Mouse (Mus musculus) effector memory CD4-positive, alpha-beta T cell, adult 7 months (primary cell): Measurements from ENCODE around the gene Foxs1. TPM values are rescaled to one million over a fixed set of nuclear protein-coding genes. Genes with fewer than 3 reads are reported as not detected.

Source experiments
- polyA plus RNA-seq: library from polyadenylated mRNA; unstranded; fragments of 100-300 nt; shearing (Covaris generic); gene quantifications from one replicate; pipeline ENCODE4 v1.2.1, GENCODE M21; 2017

The Foxs1 gene
- not detected for polyA plus RNA-seq

GRCm38 (mm10) chr2:152933048-152933447 is at the start of gene Foxs1:
Gene Foxs1, minus strand, starts transcription at chr2:152933208.

GRCm38 (mm10) chr2:152962091-152962793 is 29.2 kb upstream of the Foxs1 start, which contains the start of gene Ttll9:
Gene Ttll9, plus strand, starts transcription at chr2:152962485.

GRCm38 (mm10) chr2:152951065-152951849 is 18.2 kb upstream of the Foxs1 start, which contains the start of gene Dusp15:
Gene Dusp15, minus strand, starts transcription at chr2:152951698.

GRCm38 (mm10) chr2:152911031-152911430 is 22.0 kb downstream of the Foxs1 start, which contains the start of gene Mylk2:
Gene Mylk2, plus strand, starts transcription at chr2:152911352.

Other genes starting within 250 kb of the Foxs1 start
- 4.7 TPM for gene Mcts2, start 246.2 kb downstream of the Foxs1 start, polyA plus RNA-seq
- gene Id1, start 197.0 kb downstream of the Foxs1 start, polyA plus RNA-seq, result 1.9 TPM
- gene Cox4i2, start 179.0 kb downstream of the Foxs1 start, polyA plus RNA-seq, result 0.54 TPM
- 101 TPM for gene Bcl2l1, start 101.5 kb downstream of the Foxs1 start, polyA plus RNA-seq
- 1.5 TPM for gene Tpx2, start 85.2 kb downstream of the Foxs1 start, polyA plus RNA-seq
- gene Mylk2, start 21.9 kb downstream of the Foxs1 start, polyA plus RNA-seq, result 0.21 TPM
- not detected for gene Dusp15, start 18.5 kb upstream of the Foxs1 start, polyA plus RNA-seq
- gene Ttll9, start 29.3 kb upstream of the Foxs1 start, polyA plus RNA-seq, result not detected
- gene Pdrg1, start 82.2 kb upstream of the Foxs1 start, polyA plus RNA-seq, result 79.2 TPM
- gene Xkr7, start 98.6 kb upstream of the Foxs1 start, polyA plus RNA-seq, result not detected
- not detected for gene Ccm2l, start 132.7 kb upstream of the Foxs1 start, polyA plus RNA-seq
- not detected for gene Hck, start 175.3 kb upstream of the Foxs1 start, polyA plus RNA-seq
- gene Tm9sf4, start 228.1 kb upstream of the Foxs1 start, polyA plus RNA-seq, result 47.9 TPM